Mouse (Mus musculus) hematopoietic stem cell, adult 5-6 weeks (primary cell): ENCODE data around the gene Tmsb4x. TPM values are rescaled to one million over a fixed set of nuclear protein-coding genes. Genes with fewer than 3 reads are reported as not detected.
A peak's percentile ranks its signal among the peaks of the same experiment; 100 is the strongest.

Experiments
- ATAC-seq, 2 experiments: fragments of 125-278 bp in 1 of 2; replicated peaks in 1 of 2; 2 replicates each; pipeline ENCODE4 v1.8.0; 2016 to 2017; ENCODE audit warnings: inconsistent platforms in 2 of 2, mild to moderate bottlenecking in 2 of 2, moderate number of reproducible peaks in 2 of 2, low read depth in 1 of 2, moderate TSS enrichment in 1 of 2; ENCODE audit not compliant: low FRiP score in 2 of 2, poor library complexity in 2 of 2, severe bottlenecking in 2 of 2, insufficient read depth in 1 of 2, low TSS enrichment in 1 of 2
- total RNA-seq: library from RNA; stranded (forward); fragments of 172-1452, 232-1000 nt; gene quantifications from 2 replicates; pipeline ENCODE4 v1.2.3, GENCODE M21; 2017

Tmsb4x gene
- total RNA-seq = 644 and 1,558 TPM in 2 replicates

GRCm38 (mm10) chrX:167208978-167209754 is at the start of gene Tmsb4x:
TSS of gene Tmsb4x (minus strand) at chrX:167209315.
- peak; percentile 72 for ATAC-seq

GRCm38 (mm10) chrX:167241736-167242135 is 32.6 kb upstream of the Tmsb4x start:
- no peak for ATAC-seq

GRCm38 (mm10) chrX:167239293-167239921 is 30.3 kb upstream of the Tmsb4x start:
- no peak for ATAC-seq

GRCm38 (mm10) chrX:167233104-167233687 is 24.1 kb upstream of the Tmsb4x start:
- ATAC-seq = peak; percentile 63 to 74; a peak in 3 of 4 replicates

GRCm38 (mm10) chrX:167231150-167231549 is 22.0 kb upstream of the Tmsb4x start:
- no peak for ATAC-seq

GRCm38 (mm10) chrX:167229819-167230218 is 20.7 kb upstream of the Tmsb4x start:
- ATAC-seq = no peak

- ATAC-seq = peak; percentile 66 to 67
These were observed 20.1 kb upstream of the Tmsb4x start for GRCm38 (mm10) chrX:167229206-167229605.

GRCm38 (mm10) chrX:167227756-167228155 is 18.6 kb upstream of the Tmsb4x start:
- no peak for ATAC-seq

GRCm38 (mm10) chrX:167227138-167227537 is 18.0 kb upstream of the Tmsb4x start:
- peak; percentile 89 for ATAC-seq

GRCm38 (mm10) chrX:167226570-167226969 is 17.5 kb upstream of the Tmsb4x start:
- peak in 1 of 2 experiments; percentile 30; a peak in 1 of 4 replicates for ATAC-seq

GRCm38 (mm10) chrX:167212707-167213106 is 3.6 kb upstream of the Tmsb4x start:
- 0 out of 4 replicates have a peak, but pooled peaks of 1 of the 2 experiments have one; percentile 21 for ATAC-seq

- ATAC-seq = no peak
These were observed 2.9 kb upstream of the Tmsb4x start for GRCm38 (mm10) chrX:167211871-167212555.

- peak; percentile 50 to 62 for ATAC-seq
These were observed 1.2 kb upstream of the Tmsb4x start for GRCm38 (mm10) chrX:167210319-167210728.

GRCm38 (mm10) chrX:167209828-167210227 is 713 bp upstream of the Tmsb4x start:
- ATAC-seq = no peak

- 0 out of 4 replicates have a peak, but pooled peaks of 1 of the 2 experiments have one; percentile 0 for ATAC-seq
These were observed 652 bp downstream of the Tmsb4x start for GRCm38 (mm10) chrX:167208506-167208820.

GRCm38 (mm10) chrX:167207741-167208505 is 1.2 kb downstream of the Tmsb4x start:
- no peak for ATAC-seq
